Mouse (Mus musculus) kidney, postnatal 14 days (tissue): ENCODE measurements around the gene Cask.
A peak's percentile ranks its signal among the peaks of the same experiment; 100 is the strongest.

Experiments
- DNase-seq: peaks from one replicate; pipeline ENCODE4 v3.0.0; 2022; ENCODE audit warnings: mixed read lengths

Gene Cask

GRCm38 (mm10) chrX:13513127-13513526 is 338.0 kb downstream of the Cask start:
- peak; percentile 7 for DNase-seq

DNA sequence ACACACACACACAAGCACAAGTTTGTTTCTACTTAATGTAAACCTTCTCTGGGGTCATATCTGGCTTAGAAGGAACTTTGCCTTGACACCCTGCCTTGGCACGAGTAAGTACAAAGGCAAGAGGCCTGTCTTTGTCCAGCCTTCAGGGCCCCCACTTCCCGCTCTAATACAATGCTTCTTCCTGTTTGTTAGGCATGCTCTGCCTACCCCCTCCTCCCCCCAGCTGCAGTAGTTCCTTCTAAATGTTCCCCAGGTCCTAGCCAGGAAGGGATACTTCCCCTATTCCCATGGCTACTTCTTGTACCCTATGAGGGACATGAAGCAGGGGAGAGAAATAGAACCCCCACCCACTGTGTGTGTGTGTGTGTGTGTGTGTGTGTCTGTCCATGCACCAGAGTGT is 344.8 kb downstream of the Cask start:
- DNase-seq, result peak; percentile 19

DNA sequence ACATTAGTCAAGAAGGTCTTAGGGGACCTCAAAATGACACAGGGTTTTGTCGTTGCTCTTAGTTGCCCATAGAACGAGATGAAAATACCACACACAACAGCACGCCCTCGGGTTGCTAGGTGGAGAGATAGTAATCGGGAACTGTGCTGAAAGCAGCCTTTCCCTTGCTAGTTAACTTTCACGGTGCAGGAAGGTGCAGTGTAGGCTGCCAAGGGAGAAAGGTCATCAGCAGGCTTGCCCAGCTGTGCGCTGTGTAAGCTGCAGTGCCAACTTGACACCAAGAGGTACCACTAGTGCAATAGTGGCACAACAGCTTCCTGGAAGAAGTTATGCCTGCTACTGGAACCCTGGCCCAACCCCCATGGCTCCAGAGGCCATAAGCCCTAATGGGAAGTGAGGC is 346.8 kb downstream of the Cask start:
- no peak for DNase-seq

- DNase-seq, result no peak
Measured at GRCm38 (mm10) chrX:13502862-13503375, 348.2 kb downstream of the Cask start.

GRCm38 (mm10) chrX:13500284-13500683 is 350.9 kb downstream of the Cask start:
- DNase-seq, result no peak

GRCm38 (mm10) chrX:13494892-13495703 is 356.1 kb downstream of the Cask start:
- no peak for DNase-seq

DNA sequence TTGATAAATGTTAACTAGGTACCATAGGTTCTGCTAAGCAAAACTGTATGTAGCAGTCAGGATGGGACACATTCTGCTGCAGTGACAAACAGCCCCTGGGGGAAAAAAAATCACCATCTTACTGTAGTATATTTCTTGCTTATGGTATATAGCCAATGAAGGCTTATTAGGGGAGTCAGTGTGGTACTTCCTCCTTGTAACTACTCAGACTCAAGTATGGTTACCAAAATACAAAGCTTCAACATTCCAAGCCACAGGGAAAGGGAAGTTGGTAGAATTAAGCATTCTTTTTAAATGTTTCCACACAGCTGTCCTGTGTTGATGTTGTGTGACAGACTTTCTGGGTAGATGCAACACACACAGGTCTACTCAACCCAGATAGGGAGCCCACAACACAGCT is 358.2 kb downstream of the Cask start:
- DNase-seq, result no peak

DNA sequence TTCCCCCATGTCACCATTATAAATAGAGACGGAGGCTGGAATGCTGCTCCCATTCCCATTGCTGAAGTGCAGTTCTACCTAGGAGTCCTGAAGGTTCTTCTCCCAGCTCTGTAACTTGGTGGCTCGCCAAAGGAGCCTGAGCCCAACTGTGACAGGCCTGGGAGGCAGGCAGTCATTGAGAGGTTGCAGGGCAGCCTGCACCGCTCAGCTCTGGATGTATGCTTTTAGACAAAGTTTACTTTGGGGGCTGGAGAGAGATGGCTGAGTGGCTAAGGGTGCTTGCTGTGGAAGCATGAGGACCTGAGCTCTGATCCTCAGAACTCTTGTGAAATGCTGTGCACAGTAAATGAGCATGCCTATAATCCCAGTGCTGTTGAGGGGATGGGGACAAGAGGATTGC is 360.2 kb downstream of the Cask start:
- DNase-seq, result no peak

DNA sequence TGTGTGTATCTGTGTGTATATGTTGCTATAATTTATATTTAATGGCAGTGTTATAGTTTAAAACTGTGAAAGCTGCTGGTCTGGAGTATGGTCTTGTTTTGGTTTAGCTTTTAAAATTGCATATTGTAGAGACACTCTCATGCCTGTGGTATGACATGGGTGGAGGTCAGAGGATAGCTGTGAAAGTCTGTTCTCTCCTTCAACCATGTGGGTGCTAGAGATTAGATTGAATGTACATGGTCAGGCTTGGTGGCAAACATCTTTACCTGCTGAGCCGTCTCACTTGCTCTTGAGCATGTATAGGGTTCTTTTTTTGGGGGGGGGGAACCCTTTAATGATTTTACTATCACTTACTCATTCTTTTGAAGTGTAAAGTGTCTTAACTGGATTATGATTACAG is 361.4 kb downstream of the Cask start:
- no peak for DNase-seq

DNA sequence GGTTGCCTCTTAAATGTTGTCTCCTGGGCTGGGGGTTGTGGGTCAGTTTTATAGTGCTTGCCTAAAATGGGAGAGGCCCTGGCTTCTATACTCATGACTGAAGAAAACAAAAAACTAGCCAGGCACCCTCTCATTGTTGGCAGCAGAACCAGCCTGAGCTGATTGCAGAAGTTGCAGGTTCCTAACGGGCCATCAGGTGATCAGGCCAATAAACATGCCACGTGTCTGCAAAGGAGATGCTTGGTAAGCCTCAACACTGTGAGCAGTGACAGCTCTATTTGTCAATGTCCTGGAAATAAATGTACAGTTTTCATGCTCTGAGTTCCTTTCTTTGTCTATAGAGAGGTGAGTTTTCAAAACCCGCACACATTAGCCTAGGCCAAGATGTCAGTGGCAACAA is 362.2 kb downstream of the Cask start:
- no peak for DNase-seq

- DNase-seq, result no peak
Measured at GRCm38 (mm10) chrX:13484447-13484846, 366.7 kb downstream of the Cask start.

DNA sequence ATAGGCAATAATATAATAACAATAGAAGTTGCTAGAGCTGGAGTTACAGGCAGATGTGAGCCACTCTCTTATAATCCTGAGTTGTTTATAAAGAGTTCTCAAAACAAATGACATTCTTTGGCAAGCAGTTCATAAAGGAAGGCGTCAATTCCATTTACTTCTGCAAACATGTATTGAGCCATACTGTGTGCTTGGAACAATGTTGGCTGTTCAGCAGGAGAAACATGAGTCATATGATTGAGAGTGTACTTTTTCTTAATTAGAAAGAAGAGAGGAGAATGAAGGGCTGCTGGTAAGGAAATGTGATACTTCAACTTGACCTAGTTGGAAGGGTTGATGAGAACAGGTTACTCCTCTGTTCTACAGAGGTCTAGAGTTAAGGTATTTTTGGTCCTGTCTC is 368.6 kb downstream of the Cask start:
- no peak for DNase-seq

GRCm38 (mm10) chrX:13479570-13479969 is 371.6 kb downstream of the Cask start:
- DNase-seq, result no peak

DNA sequence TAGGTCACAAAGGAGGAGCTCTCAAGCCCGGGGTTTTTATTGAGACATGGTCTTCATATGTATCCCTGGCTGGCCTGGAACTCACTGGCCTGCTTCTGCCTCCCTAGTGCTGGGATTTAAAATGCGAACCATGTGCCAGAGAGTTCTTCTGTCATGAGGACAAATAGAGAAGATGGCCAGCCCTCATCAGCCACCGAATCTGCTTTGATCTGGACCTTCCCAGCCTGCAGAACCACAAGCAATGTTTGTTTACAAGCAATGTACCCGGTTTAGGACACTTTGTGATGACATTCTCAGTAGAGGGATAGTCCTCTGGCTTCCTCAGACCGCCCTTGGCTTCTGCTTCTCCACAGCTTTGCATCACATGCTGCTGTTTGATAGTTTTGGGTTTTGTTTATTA is 372.9 kb downstream of the Cask start:
- no peak for DNase-seq

DNA sequence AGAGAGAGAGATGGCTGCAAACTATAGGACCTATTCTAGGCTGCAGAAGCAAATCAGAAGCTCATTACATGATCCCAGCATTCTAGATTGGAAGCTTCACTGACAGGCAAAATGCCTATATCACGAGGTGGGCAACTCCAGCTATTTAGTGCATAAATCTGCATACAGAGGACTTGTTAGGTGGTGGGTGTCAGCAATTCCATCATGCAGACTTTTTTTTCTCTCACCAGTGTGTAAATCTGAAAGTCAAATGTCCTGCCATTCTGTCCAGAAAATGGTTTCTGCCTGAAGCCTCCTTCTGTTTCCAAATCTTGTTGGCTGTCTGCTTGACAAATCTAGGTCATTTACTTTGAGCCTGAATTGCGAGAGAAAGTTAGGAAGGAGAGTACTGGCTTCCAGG is 373.6 kb downstream of the Cask start:
- DNase-seq, result no peak

DNA sequence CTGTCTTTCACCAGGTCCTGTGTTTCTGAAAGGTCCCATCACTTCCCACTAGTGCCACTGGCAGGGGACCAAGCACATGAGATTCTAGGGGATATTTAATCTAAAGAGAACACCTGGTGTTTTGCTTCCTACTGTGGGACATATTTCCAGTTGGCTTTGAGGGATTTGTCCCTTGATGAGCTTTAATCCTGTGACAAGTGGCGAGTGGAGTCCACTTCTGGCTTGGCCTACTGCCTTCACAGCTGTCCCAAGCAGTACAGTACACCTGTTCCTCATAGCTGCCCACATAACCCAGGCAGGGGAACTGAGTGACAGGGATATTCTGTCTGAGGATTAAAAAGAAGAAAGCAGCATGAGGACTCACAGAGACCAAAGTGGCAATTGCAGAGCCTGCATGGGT is 375.8 kb downstream of the Cask start:
- no peak for DNase-seq

- peak; percentile 44 for DNase-seq
Measured at GRCm38 (mm10) chrX:13472751-13473225, 378.4 kb downstream of the Cask start.

DNA sequence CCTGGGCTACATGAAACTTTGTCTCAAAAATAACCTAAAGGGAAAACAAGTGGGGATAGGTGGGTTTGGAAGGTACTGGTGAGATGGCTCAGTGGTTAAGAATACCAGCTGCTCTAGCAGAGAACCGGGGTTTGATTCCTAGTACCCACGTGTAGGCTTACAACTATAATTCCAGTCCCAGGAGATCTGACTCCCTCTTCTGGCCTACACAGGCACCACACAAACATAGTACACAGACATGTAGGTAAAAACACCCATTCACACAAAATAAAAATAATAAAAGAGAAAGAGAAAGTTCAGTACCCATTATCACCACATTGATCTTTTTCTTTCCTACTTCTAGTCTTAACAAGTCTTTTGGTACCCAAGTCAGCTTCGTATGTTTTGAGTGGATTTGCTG is 379.2 kb downstream of the Cask start:
- no peak for DNase-seq

DNA sequence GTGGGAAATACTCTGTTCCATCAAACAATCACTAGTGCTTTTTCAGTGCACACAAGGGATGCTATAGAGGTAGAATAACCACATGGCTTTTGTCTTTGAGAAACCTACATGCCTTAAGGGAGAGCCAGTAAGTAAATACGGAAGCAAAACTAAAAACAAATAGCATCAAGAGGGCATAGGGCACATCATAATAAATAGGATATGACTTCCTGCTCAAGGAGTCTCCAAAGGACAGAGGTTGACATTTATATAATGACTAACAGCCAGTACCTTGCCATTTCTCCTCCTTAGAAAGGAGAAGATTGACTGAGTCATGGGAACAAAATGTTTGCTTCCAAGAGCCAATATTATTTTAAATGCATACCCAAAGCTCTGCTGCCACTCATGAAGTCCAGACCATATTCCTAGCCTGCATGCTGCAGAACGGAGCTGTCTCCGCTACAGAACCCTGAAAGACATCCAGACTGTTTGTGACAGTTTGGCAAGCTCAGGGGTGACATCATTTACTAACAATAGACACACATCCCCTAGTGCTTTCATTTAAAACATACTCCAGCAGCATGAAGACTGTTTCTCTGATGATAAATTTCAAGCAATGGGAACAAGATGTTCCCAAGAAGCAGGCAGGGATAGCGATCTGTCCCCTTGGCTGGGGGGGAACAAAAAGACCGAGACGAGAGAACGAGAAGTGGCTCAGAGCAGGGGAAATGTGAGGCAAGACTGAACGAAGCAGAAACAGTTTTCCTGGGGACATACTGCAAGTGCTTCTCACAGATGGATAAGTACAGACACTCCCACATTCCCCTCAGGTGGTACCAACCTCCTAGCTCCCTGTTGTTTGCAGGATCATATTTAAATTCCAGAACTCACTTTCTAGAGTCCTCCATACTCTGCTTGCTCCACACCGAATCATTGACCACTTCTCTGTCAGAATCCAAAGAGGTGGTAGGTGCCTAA is 381.7 kb downstream of the Cask start:
- DNase-seq, result peak; percentile 55

GRCm38 (mm10) chrX:13467121-13467571 is 384.0 kb downstream of the Cask start:
- DNase-seq, result no peak
